Mouse (Mus musculus): Measurements from ENCODE around the gene Ccsap. TPM values are rescaled to one million over a fixed set of nuclear protein-coding genes. Genes with fewer than 3 reads are reported as not detected.

Gene Ccsap
- polyA plus RNA-seq, 1 experiment: 6.6 TPM

DNA sequence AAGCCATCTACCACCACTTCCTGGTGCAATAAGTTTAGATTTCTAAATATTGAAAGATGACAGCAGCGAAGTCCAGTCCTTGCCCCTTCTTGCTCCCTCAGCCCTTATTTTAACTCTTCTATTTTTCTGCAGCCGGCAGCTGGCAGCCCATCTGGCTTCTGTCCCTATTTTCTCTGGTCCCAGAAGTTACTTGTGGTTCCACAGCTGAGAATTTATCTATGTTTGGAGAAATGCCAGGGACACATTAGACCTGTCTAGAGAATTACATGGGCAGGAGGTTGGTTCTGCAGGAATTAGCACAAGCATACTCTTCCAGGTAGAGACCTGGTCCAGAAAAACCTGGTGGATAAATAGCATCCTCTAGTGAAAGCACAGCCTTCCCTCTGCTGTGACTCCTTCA lies 17.9 kb upstream of the Ccsap start:
- TF ChIP-seq CTCF (IDR thresholded peaks at IDR 0.05; ENCODE audit: borderline replicate concordance, extremely low read depth, insufficient read depth, insufficient read length) (no peak), POLR2A (IDR thresholded peaks at IDR 0.05; ENCODE audit: borderline replicate concordance, extremely low read depth, insufficient read depth, insufficient read length, poor library complexity, severe bottlenecking) (no peak)
- DNase-seq (ENCODE audit: low read depth): no peak

DNA sequence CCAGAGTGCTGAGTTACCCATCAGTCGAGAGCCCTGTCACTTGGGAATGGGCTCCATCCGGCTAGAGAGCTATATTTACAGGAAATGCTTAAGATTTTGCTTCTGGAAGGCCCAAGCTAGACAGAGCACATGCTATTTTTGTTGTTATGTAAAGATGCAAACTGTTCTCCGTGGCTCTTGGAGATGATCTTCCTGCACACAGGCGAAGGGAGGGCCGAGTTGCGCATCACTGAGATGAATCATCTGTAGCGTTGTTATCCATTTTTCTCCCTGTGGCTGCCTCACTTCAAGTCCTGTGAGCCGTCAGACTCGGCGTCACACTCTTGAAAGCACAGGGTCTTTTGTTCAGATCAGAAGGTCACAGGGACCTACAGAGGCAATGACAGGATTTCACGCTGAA lies 14.3 kb upstream of the Ccsap start:
- no peak for DNase-seq (ENCODE audit: low read depth)
- TF ChIP-seq CTCF (IDR thresholded peaks at IDR 0.05; ENCODE audit: borderline replicate concordance, extremely low read depth, insufficient read depth, insufficient read length): no peak
- no peak for TF ChIP-seq POLR2A (IDR thresholded peaks at IDR 0.05; ENCODE audit: borderline replicate concordance, extremely low read depth, insufficient read depth, insufficient read length, poor library complexity, severe bottlenecking)

DNA sequence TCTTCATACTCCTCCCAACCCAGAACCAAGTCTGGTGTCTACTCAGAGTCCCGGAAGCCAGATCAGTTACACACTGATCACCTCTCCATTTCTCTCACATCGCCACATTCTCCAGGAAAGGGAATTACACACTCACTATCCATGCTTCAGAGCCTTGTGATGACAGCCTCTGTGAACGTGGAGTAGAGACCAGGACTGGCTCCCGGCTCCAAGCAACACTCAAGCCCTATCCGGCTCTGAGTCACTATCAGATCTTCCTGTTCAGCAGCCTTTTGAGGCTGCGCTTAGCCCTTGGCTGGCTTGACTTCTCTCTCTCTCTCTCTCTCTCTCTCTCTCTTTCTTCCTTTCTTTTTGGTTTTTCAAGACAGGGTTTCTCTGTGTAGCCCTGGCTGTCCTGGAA lies 13.4 kb upstream of the Ccsap start:
- TF ChIP-seq POLR2A (IDR thresholded peaks at IDR 0.05; ENCODE audit: borderline replicate concordance, extremely low read depth, insufficient read depth, insufficient read length, poor library complexity, severe bottlenecking) (no peak), CTCF (IDR thresholded peaks at IDR 0.05; ENCODE audit: borderline replicate concordance, extremely low read depth, insufficient read depth, insufficient read length) (no peak)
- no peak for DNase-seq (ENCODE audit: low read depth)

DNA sequence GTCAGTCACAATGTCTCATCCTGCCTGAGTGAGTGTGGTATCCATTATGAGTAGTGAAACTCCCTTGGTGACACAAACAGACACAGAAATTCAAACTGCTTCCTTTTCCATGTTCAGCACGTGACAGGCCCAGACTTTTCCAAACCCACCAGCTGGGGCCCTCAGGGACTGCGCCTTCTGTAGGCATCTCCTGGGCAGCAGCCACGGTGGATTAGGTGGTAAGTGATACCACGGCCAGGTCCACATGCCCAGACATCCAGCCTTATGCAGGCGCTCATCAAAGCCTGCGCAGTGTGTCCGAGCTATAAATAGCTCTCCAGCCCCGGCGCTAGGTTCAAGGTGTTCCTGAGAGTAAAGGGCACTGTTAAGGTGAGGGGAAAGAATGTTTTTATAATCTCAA lies 12.0 kb upstream of the Ccsap start:
- no peak for DNase-seq (ENCODE audit: low read depth)

GRCm38 (mm10) chr8:123866971-123867370 lies 7.0 kb upstream of the Ccsap start:
- TF ChIP-seq CTCF (IDR thresholded peaks at IDR 0.05; ENCODE audit: borderline replicate concordance, extremely low read depth, insufficient read depth, insufficient read length): no peak
- TF ChIP-seq POLR2A (IDR thresholded peaks at IDR 0.05; ENCODE audit: borderline replicate concordance, extremely low read depth, insufficient read depth, insufficient read length, poor library complexity, severe bottlenecking): no peak
- DNase-seq (ENCODE audit: low read depth): peak; percentile 50

More for the DNA sequence above, 12.0 kb upstream of the Ccsap start:
- TF ChIP-seq POLR2A (IDR thresholded peaks at IDR 0.05; ENCODE audit: borderline replicate concordance, extremely low read depth, insufficient read depth, insufficient read length, poor library complexity, severe bottlenecking) (no peak), CTCF (IDR thresholded peaks at IDR 0.05; ENCODE audit: borderline replicate concordance, extremely low read depth, insufficient read depth, insufficient read length) (no peak)

GRCm38 (mm10) chr8:123865786-123866185 lies 5.8 kb upstream of the Ccsap start:
- no peak for DNase-seq (ENCODE audit: low read depth)
- TF ChIP-seq POLR2A (IDR thresholded peaks at IDR 0.05; ENCODE audit: borderline replicate concordance, extremely low read depth, insufficient read depth, insufficient read length, poor library complexity, severe bottlenecking) (no peak), CTCF (IDR thresholded peaks at IDR 0.05; ENCODE audit: borderline replicate concordance, extremely low read depth, insufficient read depth, insufficient read length) (no peak)

- TF ChIP-seq CTCF (IDR thresholded peaks at IDR 0.05; ENCODE audit: borderline replicate concordance, extremely low read depth, insufficient read depth, insufficient read length) (no peak), POLR2A (IDR thresholded peaks at IDR 0.05; ENCODE audit: borderline replicate concordance, extremely low read depth, insufficient read depth, insufficient read length, poor library complexity, severe bottlenecking) (no peak)
- DNase-seq (ENCODE audit: low read depth): no peak
Observed at GRCm38 (mm10) chr8:123860386-123860785, 377 bp upstream of the Ccsap start.

GRCm38 (mm10) chr8:123858941-123859647 lies 915 bp downstream of the Ccsap start:
- TF ChIP-seq CTCF (IDR thresholded peaks at IDR 0.05; ENCODE audit: borderline replicate concordance, extremely low read depth, insufficient read depth, insufficient read length) (0 out of 2 replicates have a peak, but pooled peaks have one; percentile 6), POLR2A (IDR thresholded peaks at IDR 0.05; ENCODE audit: borderline replicate concordance, extremely low read depth, insufficient read depth, insufficient read length, poor library complexity, severe bottlenecking) (peak; percentile 47; the same call in 1 of the 2 replicates)
- peak; percentile 97 for DNase-seq (ENCODE audit: low read depth)

GRCm38 (mm10) chr8:123858574-123858940 lies 1.5 kb downstream of the Ccsap start:
- peak; percentile 60 for DNase-seq (ENCODE audit: low read depth)
- TF ChIP-seq CTCF (IDR thresholded peaks at IDR 0.05; ENCODE audit: borderline replicate concordance, extremely low read depth, insufficient read depth, insufficient read length) (no peak), POLR2A (IDR thresholded peaks at IDR 0.05; ENCODE audit: borderline replicate concordance, extremely low read depth, insufficient read depth, insufficient read length, poor library complexity, severe bottlenecking) (no peak)

DNA sequence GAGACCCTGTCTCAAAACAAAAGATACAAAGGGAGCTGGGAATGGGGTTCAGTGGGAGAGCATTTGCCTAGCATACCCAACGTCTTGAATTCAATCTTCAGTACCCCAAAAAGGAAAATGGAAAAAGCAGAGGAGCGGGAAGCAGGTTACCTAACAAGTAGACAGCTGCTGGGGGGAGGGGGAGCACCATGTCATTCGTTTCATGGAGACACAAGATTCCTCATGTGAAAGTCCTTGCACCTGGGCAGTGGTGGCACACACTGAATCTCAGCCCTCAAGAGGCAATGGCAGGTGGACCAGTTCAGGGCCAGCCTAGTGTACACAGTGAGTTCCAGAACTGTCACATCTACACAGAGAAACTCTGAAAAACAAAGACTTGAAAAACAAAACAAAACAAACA lies 2.6 kb downstream of the Ccsap start:
- TF ChIP-seq CTCF (IDR thresholded peaks at IDR 0.05; ENCODE audit: borderline replicate concordance, extremely low read depth, insufficient read depth, insufficient read length) (no peak), POLR2A (IDR thresholded peaks at IDR 0.05; ENCODE audit: borderline replicate concordance, extremely low read depth, insufficient read depth, insufficient read length, poor library complexity, severe bottlenecking) (no peak)
- no peak for DNase-seq (ENCODE audit: low read depth)

DNA sequence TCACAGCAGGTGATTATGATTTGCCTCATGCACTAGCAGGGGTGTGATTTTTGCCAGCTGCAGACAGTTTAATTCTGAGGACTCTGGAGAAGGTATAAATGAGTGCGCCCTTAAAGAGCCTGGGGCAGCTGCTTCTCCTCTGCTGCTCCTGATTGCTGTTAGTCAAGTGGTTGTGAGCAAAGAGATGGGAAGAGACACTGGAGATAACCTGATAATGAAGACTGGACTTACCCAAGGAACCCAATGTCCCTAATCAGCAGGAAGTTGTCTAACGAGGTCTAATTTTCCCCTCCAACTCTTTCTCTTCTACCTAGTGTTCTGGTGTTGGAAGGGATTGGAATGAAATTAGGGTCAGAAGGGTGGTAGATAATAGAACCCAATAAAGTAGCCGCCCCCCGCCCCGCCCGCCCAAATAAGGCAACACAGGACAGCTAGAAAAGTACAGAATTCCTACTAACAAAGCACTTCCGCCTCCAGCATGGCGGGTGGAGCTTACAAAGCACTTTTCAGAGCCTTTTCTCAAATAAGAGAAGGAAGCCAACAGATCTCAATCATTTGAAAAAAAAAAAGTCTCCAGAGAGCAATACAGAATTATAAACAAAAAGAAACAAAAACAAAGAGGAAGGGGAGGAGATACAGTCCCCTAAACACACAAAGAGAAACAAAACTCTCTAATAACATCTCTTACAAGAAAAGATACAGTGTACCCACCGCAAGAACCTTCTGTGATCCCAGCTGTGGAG lies 5.1 kb downstream of the Ccsap start:
- TF ChIP-seq CTCF (IDR thresholded peaks at IDR 0.05; ENCODE audit: borderline replicate concordance, extremely low read depth, insufficient read depth, insufficient read length) (no peak), POLR2A (IDR thresholded peaks at IDR 0.05; ENCODE audit: borderline replicate concordance, extremely low read depth, insufficient read depth, insufficient read length, poor library complexity, severe bottlenecking) (no peak)
- DNase-seq (ENCODE audit: low read depth): no peak
